Mouse (Mus musculus) urinary bladder, adult 2 months (tissue): ENCODE results near the gene Cerk. TPM values are rescaled to one million over a fixed set of nuclear protein-coding genes. Genes with fewer than 3 reads are reported as not detected.
A peak's percentile ranks its signal among the peaks of the same experiment; 100 is the strongest.
"Not testable (repeated sequence)": the region's sequence is repeated elsewhere in the genome, so short reads cannot be mapped to it uniquely, and the experiment has no call there.

Source experiments
- DNase-seq: peaks from one replicate; pipeline ENCODE4 v3.0.0; 2022; ENCODE audit warnings: low spot score
- polyA plus RNA-seq: library from polyadenylated mRNA; depleted of rRNA; stranded (reverse); fragments of >200 nt; gene quantifications from 2 replicates; pipeline ENCODE4 v1.2.3, GENCODE M21; 2012

The Cerk gene
- polyA plus RNA-seq, 1 experiment: 10.9 TPM

- no peak for DNase-seq
Measured at GRCm38 (mm10) chr15:86164718-86165345, 21.1 kb downstream of the Cerk start.

GRCm38 (mm10) chr15:86161800-86162199 is 24.1 kb downstream of the Cerk start:
- DNase-seq: not testable (repeated sequence)

- DNase-seq: no peak
Measured at GRCm38 (mm10) chr15:86160906-86161305, 25.0 kb downstream of the Cerk start.

GRCm38 (mm10) chr15:86159719-86160118 is 26.2 kb downstream of the Cerk start:
- no peak for DNase-seq

- no peak for DNase-seq
Measured at GRCm38 (mm10) chr15:86159093-86159492, 26.8 kb downstream of the Cerk start.

GRCm38 (mm10) chr15:86156492-86156891 is 29.4 kb downstream of the Cerk start:
- DNase-seq: no peak

- no peak for DNase-seq
Measured at GRCm38 (mm10) chr15:86153481-86153960, 32.4 kb downstream of the Cerk start.

GRCm38 (mm10) chr15:86150593-86150992 is 35.3 kb downstream of the Cerk start:
- DNase-seq: no peak

GRCm38 (mm10) chr15:86146922-86147321 is 39.0 kb downstream of the Cerk start:
- DNase-seq: no peak

GRCm38 (mm10) chr15:86145046-86145445 is 40.9 kb downstream of the Cerk start:
- DNase-seq: no peak

GRCm38 (mm10) chr15:86144577-86144976 is 41.4 kb downstream of the Cerk start:
- DNase-seq: no peak

- DNase-seq: no peak
Measured at GRCm38 (mm10) chr15:86140323-86140722, 45.6 kb downstream of the Cerk start.

GRCm38 (mm10) chr15:86137638-86138037 is 48.3 kb downstream of the Cerk start:
- no peak for DNase-seq

- DNase-seq: peak; percentile 79
Measured at GRCm38 (mm10) chr15:86134941-86135783, 50.8 kb downstream of the Cerk start.

GRCm38 (mm10) chr15:86130657-86131056 is 55.3 kb downstream of the Cerk start:
- DNase-seq: no peak

GRCm38 (mm10) chr15:86129036-86129435 is 56.9 kb downstream of the Cerk start:
- no peak for DNase-seq

- peak; percentile 46 for DNase-seq
Measured at GRCm38 (mm10) chr15:86124359-86124758, 61.6 kb downstream of the Cerk start.

GRCm38 (mm10) chr15:86123409-86123808 is 62.5 kb downstream of the Cerk start:
- DNase-seq: no peak

- no peak for DNase-seq
Measured at GRCm38 (mm10) chr15:86122261-86122949, 63.5 kb downstream of the Cerk start.

- DNase-seq: no peak
Measured at GRCm38 (mm10) chr15:86119186-86119585, 66.8 kb downstream of the Cerk start.

- no peak for DNase-seq
Measured at GRCm38 (mm10) chr15:86117115-86118100, 68.5 kb downstream of the Cerk start.
